Mouse (Mus musculus) forebrain, embryonic 10.5 days (tissue): ENCODE measurements around the gene Mmp25. TPM values are rescaled to one million over a fixed set of nuclear protein-coding genes. Genes with fewer than 3 reads are reported as not detected.

Experiments used
- DNase-seq: peaks from one replicate; pipeline ENCODE4 v3.0.0-alpha.2; 2017; ENCODE audit warnings: low spot score; ENCODE audit errors: extremely low spot score
- H3K27ac ChIP-seq: fragments of 300-500 bp; sonication (generic); 2 replicates; pipeline ENCODE4 v1.5.1; 2016; ENCODE audit warnings: mild to moderate bottlenecking
- H3K27me3 ChIP-seq: fragments of 300-500 bp; sonication (generic); 2 replicates; pipeline ENCODE4 v1.6.1; 2016; ENCODE audit warnings: mild to moderate bottlenecking; ENCODE audit not compliant: poor library complexity, severe bottlenecking
- H3K36me3 ChIP-seq: fragments of 300-500 bp; sonication (generic); replicated peaks from 2 replicates; pipeline ENCODE4 v1.6.1; 2016; ENCODE audit warnings: mild to moderate bottlenecking, moderate library complexity
- H3K4me1 ChIP-seq: fragments of 300-500 bp; sonication (generic); 2 replicates; pipeline ENCODE4 v1.6.1; 2016
- H3K4me3 ChIP-seq: fragments of 300-500 bp; sonication (generic); 2 replicates; pipeline ENCODE4 v1.5.1; 2016; ENCODE audit warnings: mild to moderate bottlenecking, moderate library complexity
- H3K9me3 ChIP-seq: fragments of 300-500 bp; sonication (generic); 2 replicates; pipeline ENCODE4 v1.6.1; 2016; ENCODE audit warnings: mild to moderate bottlenecking, moderate library complexity
- WGBS: fragments of 180-500 bp; shearing (Covaris S2); methylation state at CpG from one replicate; pipeline ENCODE4 v1.1.7; 2016; 5-methylcytosine and 5-hydroxymethylcytosine counted together
- polyA plus RNA-seq: library from polyadenylated mRNA; unstranded; fragments of >200 nt; fragmentation: Nextera tagmentation; extraction: Ambion mirVana; gene quantifications from 2 replicates; pipeline ENCODE4 v1.2.1, GENCODE M21; 2016

Gene Mmp25
- 0.77 and 0.84 TPM in 2 replicates for polyA plus RNA-seq

DNA sequence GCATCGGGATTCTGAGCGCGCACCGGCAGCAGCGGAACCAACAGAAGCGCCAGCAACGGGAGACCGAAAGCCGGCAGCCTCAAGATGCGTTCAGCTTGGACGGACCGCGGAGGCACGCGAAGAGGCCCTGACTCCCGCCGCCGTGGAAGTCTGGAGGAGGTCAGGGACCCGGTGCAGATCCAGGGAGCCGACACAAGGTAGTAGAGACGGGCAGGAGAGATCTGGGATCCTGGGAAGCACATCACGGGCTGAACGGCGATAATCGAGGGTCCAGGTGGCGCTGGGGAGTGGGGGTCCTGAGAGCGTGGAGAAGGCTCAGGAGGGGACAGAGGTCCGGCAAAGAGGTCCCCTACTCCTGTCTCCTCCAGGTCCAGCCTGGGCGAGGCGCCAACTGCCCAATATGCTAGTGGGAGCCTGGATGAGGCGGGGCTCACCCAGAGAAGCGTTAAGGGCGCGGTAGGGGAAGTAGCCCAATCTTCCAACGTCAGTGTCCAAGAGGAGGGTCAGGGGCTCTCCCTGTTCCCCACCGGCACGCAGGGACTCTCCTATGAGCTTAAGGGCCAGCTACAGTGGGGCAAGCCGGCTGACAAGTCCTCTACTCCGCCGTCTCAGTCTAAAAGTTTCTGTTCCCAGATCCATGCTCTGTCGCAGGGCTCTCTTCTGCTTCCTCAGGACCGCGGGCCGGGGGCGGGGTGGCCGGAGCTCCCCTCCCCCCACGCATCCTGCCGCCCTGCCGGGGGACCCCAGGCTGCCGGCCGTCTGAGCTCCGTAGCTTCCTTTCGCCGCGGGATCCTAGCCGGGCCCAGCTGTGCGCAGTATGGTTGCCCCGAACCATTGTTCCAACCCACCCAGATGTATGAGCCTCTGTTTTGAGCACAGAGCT lies at the start of gene Mmp25:
Gene Mmp25 (minus strand): TSS at position 665 of the 883 bp plus-strand sequence.
- H3K4me3 ChIP-seq: peak within 1 kb of the TSS; percentile 56
- peaks cover 5% of the 10 kb centered on the region; the same call in 1 of the 2 replicates for H3K9me3 ChIP-seq
- no peaks in the 10 kb centered on the region for H3K36me3 ChIP-seq
- peak within 1 kb of the TSS; percentile 58 for H3K27ac ChIP-seq
- H3K4me1 ChIP-seq: peaks cover 12% of the 10 kb centered on the region
- peaks cover 49% of the 10 kb centered on the region for H3K27me3 ChIP-seq
- WGBS: under 1% methylated on average over 58 of the region's 58 CpGs
- peak; percentile 31 for DNase-seq

DNA sequence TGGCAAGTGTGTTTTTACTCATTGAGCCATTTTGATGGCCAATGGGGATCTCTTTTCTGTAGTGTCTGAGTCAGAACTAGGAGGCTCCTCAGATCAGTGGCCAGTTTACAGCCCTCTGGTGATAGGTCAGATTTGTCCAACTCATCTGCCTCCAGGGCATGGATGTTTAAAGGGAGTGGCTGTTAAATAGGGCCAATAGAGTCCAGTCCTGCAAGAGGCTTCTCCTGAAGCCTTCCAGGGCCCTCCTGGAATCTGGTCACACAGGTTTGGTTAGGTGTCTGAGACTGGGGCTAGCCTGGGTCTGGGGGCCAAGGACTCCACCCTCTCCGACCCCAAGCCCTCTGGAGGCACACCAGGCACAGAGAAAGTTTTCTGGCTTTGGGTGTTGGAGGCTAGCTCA lies 49.4 kb upstream of the Mmp25 start:
- Histone ChIP-seq H3K36me3 (no peaks in the 10 kb centered on the region), H3K4me3 (no peak overlapping the region), H3K27me3 (peaks cover 33% of the 10 kb centered on the region), H3K4me1 (peaks cover 23% of the 10 kb centered on the region), H3K9me3 (no peaks in the 10 kb centered on the region), H3K27ac (no peak overlapping the region)
- WGBS: 85% methylated on average over 1 of the region's 1 CpGs
- no peak for DNase-seq

- H3K4me3 ChIP-seq: peak within 1 kb of the TSS; percentile 40
Measured at GRCm38 (mm10) chr17:23683856-23684672, 39.0 kb upstream of the Mmp25 start, which contains the start of gene Cldn9. TSS of gene Cldn9 (minus strand) at chr17:23684026.

GRCm38 (mm10) chr17:23683226-23683625 lies 38.1 kb upstream of the Mmp25 start:
- peak overlapping the region; percentile 40 for H3K4me3 ChIP-seq
- no peaks in the 10 kb centered on the region for H3K36me3 ChIP-seq
- peak overlapping the region; percentile 66 for H3K27ac ChIP-seq
- no peaks in the 10 kb centered on the region for H3K9me3 ChIP-seq
- H3K27me3 ChIP-seq: peaks cover 68% of the 10 kb centered on the region
- WGBS: 34% methylated on average over 15 of the region's 15 CpGs
- no peak for DNase-seq
- peaks cover 42% of the 10 kb centered on the region for H3K4me1 ChIP-seq

More at GRCm38 (mm10) chr17:23683856-23684672, 39.0 kb upstream of the Mmp25 start, which contains the start of gene Cldn9:
- H3K4me1 ChIP-seq: peaks cover 41% of the 10 kb centered on the region
- WGBS: 11% methylated on average over 15 of the region's 15 CpGs
- H3K27me3 ChIP-seq: peaks cover 59% of the 10 kb centered on the region
- H3K36me3 ChIP-seq: no peaks in the 10 kb centered on the region
- H3K27ac ChIP-seq: peak within 1 kb of the TSS; percentile 66
- DNase-seq: no peak
- no peaks in the 10 kb centered on the region for H3K9me3 ChIP-seq

GRCm38 (mm10) chr17:23682530-23682929 lies 37.5 kb upstream of the Mmp25 start:
- H3K27ac ChIP-seq: no peak overlapping the region
- H3K36me3 ChIP-seq: no peaks in the 10 kb centered on the region
- no peak for DNase-seq
- peaks cover 75% of the 10 kb centered on the region for H3K27me3 ChIP-seq
- H3K9me3 ChIP-seq: no peaks in the 10 kb centered on the region
- WGBS: 62% methylated on average over 3 of the region's 3 CpGs
- H3K4me3 ChIP-seq: peak overlapping the region; percentile 40
- H3K4me1 ChIP-seq: peaks cover 45% of the 10 kb centered on the region

DNA sequence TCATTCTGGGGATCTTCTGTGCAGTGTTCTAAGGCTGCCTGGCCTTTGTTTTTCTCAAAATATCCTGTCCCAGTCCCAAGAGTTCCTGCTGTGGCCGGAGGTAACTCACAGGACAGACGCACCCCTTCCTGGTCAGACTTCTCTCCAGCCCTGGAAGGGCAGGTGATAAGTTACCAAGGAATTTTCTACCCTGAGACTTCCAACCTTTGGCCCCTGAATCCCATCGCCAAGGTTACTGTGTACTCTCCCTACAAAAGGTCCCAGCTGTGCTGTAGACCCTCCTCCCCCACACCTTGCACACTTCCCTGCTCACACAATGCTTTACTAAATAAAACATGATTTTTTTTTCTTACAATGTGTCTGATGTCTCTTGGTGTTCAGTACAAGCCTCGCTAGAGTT lies 37.0 kb upstream of the Mmp25 start:
- H3K27ac ChIP-seq: no peak overlapping the region
- H3K9me3 ChIP-seq: no peaks in the 10 kb centered on the region
- H3K27me3 ChIP-seq: peaks cover 78% of the 10 kb centered on the region
- no peaks in the 10 kb centered on the region for H3K36me3 ChIP-seq
- DNase-seq: no peak
- WGBS: 71% methylated on average over 4 of the region's 4 CpGs
- H3K4me1 ChIP-seq: peaks cover 50% of the 10 kb centered on the region
- 0 out of 2 replicates have a peak overlapping the region, but pooled peaks have one; percentile 1 for H3K4me3 ChIP-seq

- H3K4me3 ChIP-seq: no peak overlapping the region
- 80% methylated on average over 10 of the region's 10 CpGs for WGBS
- H3K9me3 ChIP-seq: no peaks in the 10 kb centered on the region
- H3K27me3 ChIP-seq: peaks cover 88% of the 10 kb centered on the region
- no peaks in the 10 kb centered on the region for H3K36me3 ChIP-seq
- no peak for DNase-seq
- H3K27ac ChIP-seq: no peak overlapping the region
- H3K4me1 ChIP-seq: peaks cover 60% of the 10 kb centered on the region
Measured at GRCm38 (mm10) chr17:23681086-23681485, 36.0 kb upstream of the Mmp25 start.

GRCm38 (mm10) chr17:23680336-23680735 lies 35.3 kb upstream of the Mmp25 start:
- DNase-seq: no peak
- Histone ChIP-seq H3K36me3 (no peaks in the 10 kb centered on the region), H3K27ac (no peak overlapping the region), H3K4me1 (peaks cover 67% of the 10 kb centered on the region), H3K4me3 (peak overlapping the region; percentile 44), H3K27me3 (peaks cover 96% of the 10 kb centered on the region), H3K9me3 (no peaks in the 10 kb centered on the region)
- WGBS: 80% methylated on average over 9 of the region's 9 CpGs

DNA sequence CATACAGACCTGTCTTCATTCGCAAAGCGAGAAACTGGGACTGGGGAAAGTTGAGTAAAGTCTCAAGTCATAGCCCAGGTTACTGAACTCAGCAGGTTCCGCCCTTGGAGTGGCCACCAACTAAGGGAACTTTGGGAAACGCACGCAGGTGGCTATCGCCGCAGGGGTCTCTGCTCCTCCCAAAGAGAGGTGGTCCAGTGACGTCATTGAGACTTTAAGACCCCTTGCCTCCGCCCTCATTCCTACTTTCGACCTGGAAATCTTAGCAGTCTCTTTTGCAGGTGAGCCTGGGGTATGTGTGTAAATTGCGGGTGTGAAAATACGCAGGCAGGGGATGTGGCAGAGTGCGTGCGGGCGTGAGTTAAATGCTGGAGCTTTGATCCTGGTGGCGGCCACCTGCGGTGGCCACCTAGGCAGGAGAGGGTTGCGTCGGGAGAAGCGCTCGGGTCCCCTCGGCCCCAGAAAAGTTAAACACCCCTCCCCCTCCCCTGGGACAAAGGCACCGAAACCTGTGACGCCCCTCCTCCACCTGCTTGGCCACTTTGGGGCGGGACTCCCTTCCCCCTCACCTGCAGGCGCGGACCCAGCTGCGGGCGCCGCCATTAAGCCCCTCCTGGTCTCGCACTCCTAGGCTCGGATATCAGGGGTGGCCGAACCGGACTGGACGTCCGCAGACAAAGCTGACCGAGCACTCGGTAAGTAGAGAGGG lies 34.2 kb upstream of the Mmp25 start, which contains the start of gene Cldn6:
Gene Cldn6 (plus strand): TSS at position 123 of the 709 bp plus-strand sequence.
- WGBS: 1% methylated on average over 38 of the region's 38 CpGs
- Histone ChIP-seq H3K27ac (peak within 1 kb of the TSS; percentile 32; the same call in 1 of the 2 replicates), H3K4me3 (peak within 1 kb of the TSS; percentile 44), H3K9me3 (no peaks in the 10 kb centered on the region), H3K36me3 (no peaks in the 10 kb centered on the region), H3K27me3 (peaks cover 99% of the 10 kb centered on the region), H3K4me1 (peaks cover 71% of the 10 kb centered on the region)
- DNase-seq: no peak

DNA sequence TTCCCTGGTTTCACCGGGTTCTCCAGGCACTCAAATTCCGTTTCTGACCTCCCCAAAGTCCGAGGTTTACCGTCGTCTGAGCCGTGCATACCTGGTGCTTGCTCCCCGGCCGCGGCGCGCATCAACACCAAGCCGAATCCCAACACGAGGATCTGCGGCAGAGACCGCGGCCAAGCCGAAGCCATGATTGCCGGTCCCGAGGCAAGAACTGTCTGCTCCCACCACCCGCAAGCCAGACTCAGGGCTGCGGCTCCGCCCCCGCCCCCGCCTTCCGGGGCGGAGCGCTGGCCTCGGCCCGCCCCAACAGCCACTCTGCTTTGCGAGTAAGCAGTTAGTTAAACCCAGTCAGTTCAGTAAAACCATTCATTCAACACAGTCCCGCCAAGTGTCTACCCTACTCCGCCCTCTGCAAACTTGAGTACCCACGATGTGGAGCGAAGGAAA lies 32.2 kb upstream of the Mmp25 start, which contains the start of gene Tnfrsf12a:
Gene Tnfrsf12a (minus strand): TSS at position 233 of the 444 bp plus-strand sequence.
- H3K27me3 ChIP-seq: peaks cover 81% of the 10 kb centered on the region
- H3K9me3 ChIP-seq: no peaks in the 10 kb centered on the region
- H3K27ac ChIP-seq: peak within 1 kb of the TSS; percentile 67
- H3K4me1 ChIP-seq: peaks cover 69% of the 10 kb centered on the region
- DNase-seq: peak; percentile 84
- under 1% methylated on average over 34 of the region's 34 CpGs for WGBS
- H3K36me3 ChIP-seq: no peaks in the 10 kb centered on the region
- H3K4me3 ChIP-seq: peak within 1 kb of the TSS; percentile 65

DNA sequence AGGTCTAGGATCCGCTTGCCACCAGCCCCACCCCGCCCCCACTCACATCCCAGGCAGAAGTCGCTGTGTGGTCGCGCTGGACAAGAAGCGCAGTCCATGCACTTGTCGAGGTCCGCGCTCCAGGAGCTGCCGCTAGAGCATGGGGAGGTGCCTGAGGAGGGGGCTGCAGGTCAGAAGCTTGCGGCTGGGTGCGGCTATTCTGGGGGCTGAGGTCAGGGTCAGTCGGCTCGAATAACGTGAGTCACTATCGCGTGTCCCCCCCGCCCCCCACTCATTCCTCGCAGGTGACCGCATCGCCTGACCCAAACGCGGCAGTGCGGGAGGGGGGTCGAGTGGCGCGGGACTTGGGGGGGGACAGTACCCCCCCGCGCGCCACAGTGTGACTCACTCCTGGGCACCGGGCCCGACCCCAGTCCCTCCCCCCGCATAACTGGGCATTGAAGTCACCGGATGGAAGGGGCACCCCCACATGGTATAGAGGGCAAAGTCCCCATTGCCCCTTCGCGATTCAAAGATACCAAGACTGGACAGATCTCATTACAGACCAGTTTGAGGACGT lies 31.5 kb upstream of the Mmp25 start:
- WGBS: under 1% methylated on average over 37 of the region's 37 CpGs

More for the DNA sequence above, 31.5 kb upstream of the Mmp25 start:
- Histone ChIP-seq H3K4me3 (peak overlapping the region; percentile 65), H3K4me1 (peaks cover 66% of the 10 kb centered on the region), H3K27me3 (peaks cover 74% of the 10 kb centered on the region), H3K27ac (peak overlapping the region; percentile 67), H3K36me3 (no peaks in the 10 kb centered on the region), H3K9me3 (no peaks in the 10 kb centered on the region)
- DNase-seq: peak; percentile 46
